Mouse (Mus musculus): ENCODE measurements around the gene Gapvd1. TPM values are rescaled to one million over a fixed set of nuclear protein-coding genes. Genes with fewer than 3 reads are reported as not detected.

Gene Gapvd1
- total RNA-seq, 2 experiments from 2014 or later: 37.7 to 46.4 TPM

DNA sequence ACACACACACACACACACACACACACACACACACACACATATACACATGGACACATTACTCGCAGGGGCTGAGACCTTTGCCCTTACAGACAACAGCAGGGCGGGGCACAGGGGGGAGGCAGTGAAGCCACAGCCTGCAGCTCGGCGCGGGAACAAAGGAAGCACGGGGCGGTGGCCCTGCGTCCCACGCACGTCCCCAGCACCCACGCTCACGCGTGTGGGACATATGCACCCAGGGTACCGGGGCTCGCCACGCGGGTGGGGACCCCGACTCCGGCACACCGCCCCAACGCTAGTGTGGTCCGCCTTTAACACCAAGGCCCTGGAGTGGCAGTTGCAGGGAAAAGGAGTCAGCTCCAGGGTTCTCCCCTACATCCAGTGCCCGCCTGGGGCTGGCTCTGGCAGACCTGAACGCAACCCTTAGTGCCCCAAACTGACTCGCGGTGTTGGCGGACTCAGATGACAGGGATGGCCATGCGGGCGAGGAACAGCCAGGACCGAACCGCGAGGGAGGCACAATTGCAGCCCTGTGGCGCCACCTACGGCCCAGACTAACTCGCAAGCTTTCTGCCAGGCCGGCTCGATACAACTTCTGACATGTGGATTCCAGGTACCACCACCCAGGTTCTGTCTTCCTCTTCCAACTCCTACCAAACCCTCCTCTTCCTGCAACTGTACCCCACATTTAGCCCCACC, 115.9 kb downstream of the Gapvd1 start:
- DNase-seq: peak; percentile 90

DNA sequence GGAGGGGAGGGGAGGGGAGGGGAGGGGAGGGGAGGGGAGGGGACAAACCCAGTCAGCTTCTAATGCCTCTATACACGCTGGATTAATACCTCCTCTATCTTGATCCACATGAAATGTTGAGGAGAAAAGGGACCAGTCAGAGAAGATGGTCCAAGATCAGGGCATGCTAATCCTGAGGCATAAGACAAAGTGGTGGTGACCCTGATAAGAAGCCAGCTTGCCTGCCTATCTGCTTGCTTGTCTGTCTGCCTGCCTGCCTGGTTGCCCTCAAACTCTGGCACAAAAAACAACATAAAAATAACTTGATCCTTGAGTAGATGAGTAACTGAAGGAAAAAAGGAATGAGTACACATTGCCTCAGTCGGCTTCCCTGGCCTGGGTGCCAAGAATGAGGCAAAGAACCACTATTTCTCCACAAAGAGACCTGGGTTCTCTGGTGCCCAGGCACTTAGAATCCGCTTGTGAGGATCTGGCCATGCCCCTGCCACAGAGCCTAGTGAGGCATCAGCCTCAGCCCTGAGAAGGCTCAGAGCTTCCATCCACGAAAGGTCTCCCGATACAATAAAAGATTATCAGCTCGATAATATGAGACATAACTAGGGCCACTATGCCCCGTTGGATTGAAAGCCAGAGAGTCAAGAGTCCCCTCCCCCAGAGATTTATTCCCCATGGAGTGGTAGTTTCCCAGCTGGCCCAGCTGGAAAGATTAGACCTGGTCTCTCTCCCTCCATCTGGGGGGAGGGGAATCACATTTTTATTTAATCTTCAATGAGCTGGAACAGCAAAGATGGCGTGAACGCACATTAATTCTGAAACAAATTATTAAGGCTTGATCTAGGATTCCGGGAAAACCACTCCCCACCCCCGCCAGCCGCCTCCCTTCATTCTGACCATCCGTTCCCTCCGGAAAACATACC, 119.5 kb downstream of the Gapvd1 start:
- no peak for DNase-seq

DNA sequence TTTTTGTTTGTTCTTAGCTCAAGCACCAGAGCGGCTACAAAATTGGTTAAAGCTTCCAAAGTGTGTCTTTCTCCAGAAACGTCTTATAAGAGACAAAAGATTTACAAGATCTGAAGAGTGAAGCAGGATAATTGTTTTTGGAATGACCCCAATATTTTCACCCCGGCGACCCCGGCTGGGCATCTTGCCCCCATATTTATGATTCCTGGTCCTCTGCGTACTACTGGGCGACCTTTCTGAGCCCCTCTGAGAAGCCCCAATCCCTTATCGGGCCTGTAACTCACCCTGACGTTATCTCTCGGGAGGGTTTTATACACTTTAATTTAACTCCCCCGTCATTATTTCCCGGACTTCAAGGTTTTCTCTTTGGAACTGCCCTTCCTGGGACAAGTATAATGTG, 123.0 kb downstream of the Gapvd1 start:
- no peak for DNase-seq

DNA sequence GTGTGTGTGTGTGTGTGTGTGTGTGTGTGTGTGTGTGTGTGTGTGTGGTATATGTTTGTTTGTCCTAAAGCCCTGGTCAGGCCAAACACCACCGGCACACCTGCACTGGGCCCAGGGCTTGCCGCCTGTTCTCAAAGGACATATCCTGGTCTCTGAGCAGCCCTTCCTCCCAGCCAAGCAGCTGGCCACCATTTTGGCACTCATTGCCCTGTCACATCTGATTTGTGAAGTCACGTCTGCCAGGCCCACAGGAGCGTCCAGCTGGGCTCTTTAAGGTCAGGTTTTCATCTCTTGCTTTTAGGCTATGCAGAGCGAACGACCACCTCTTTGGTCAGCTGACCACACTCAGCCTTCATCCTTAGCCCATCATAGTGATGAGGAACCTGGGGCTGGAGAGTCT, 124.6 kb downstream of the Gapvd1 start:
- DNase-seq: no peak

DNA sequence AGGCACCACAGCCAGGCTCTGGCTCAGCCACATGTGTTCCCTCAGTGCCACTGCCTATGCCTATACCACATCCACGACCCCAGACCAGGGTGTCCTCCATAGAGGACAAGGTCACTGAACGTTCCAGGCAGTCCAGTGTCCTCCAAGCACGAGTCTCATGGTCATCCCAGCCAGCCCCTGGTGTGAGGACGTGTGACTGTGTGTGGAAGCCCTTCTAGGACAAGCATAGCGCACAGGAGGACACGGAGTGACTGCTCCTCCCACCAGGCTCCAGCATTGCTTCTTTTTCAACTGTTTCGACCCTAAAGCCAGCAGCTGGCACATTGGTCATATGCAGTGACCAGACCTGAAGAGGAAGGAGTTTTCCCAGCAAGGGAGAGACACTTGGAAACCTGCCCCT, 125.3 kb downstream of the Gapvd1 start:
- no peak for DNase-seq

DNA sequence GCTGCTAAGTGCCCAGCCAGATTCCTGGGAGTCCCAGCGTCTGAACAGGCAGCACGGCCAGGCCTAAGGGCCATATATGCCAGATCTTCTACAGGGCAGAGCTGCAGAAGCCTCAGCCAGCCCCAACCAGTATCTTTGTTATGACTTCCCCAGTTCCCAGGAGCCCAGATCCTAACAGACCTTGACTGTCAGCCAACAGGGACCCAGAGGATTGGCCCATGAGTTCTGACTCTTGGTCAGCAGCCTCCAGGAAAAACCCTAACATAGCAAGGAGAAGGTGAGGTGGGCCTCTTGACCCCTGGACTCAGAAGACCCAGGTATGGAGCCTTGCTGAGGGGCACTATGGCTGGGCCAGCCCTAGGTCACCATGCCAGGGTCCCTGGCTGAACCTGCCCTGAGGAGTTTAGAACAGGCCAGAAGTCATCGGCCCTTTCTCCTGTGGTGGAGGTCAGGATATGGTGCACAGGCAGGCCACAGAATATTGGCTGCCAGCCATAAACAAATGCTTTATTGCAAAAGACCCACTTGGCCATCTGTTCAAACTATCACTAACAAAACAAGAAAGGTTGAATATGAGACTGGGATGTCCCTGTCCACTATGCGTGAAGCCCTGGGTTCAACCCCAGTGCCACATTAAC, 126.0 kb downstream of the Gapvd1 start:
- DNase-seq: no peak

DNA sequence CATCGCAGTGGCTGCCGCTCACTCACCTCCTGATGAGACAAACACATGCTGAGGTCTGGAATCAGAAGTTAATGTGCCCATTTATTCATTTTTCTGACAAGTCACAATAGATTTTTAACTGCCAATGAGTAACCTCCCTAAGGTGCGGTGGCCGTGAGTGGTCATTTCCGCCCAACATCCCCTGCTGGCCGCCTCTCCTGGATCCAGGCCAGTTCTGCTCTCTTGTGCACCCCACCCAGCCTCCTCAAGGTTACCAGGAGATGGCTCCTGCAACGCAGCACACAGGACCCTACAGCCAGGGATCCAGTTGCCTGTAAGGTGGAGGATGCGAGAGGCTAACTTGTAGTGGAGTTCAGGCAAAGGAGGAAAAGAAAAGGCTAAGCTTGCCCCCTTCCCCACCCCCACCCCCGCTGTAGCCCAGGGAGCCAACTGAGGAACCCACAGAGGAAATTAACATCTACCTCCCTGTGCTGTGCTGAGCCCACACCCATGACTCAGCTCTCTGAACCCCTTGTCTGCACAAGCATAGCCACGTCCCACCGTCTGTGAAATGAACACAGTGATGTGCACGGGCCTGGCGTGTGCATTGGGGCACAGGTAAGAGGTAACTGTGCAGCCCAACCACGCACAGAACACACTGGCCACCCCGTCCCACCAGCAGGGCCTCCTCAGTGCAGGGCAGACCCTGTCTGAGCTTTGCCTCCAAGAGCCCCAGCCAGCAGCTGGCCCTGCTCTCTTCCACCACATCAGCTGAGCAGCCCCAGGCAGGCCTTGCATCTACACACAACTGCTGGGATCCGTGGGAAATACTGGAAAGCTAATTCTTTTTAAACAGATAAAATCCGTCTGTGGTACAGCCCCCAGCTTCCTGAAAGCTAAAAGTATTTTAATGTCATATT, 127.5 kb downstream of the Gapvd1 start:
- no peak for DNase-seq

Other genes starting within 250 kb of the Gapvd1 start
- gene Hspa5, start 16.7 kb upstream of the Gapvd1 start, total RNA-seq (2021): 100 to 1,000 TPM; 187 to 207 TPM
- 1 to 10 TPM; 8.8 to 10.0 TPM for gene Rabepk, start 44.7 kb upstream of the Gapvd1 start, total RNA-seq (2021)
- 10 to 100 TPM; 46.6 to 48.1 TPM for gene Fbxw2, start 71.1 kb upstream of the Gapvd1 start, total RNA-seq (2021)
- gene Gm34653, start 77.8 kb upstream of the Gapvd1 start, total RNA-seq (2021): not detected
- under 1 TPM in 1 of 2 experiments, not detected in 1; 0.45 TPM for gene Cutal, start 119.2 kb upstream of the Gapvd1 start, total RNA-seq (2021)
- 10 to 100 TPM; 15.4 to 22.4 TPM for gene Psmd5, start 119.7 kb upstream of the Gapvd1 start, total RNA-seq (2021)
- 1 to 10 TPM; 3.9 to 4.7 TPM for gene Phf19, start 158.8 kb upstream of the Gapvd1 start, total RNA-seq (2021)
- 1 to 10 TPM in 1 of 2 experiments, under 1 TPM in 1; 0.85 to 2.6 TPM for gene Traf1, start 206.5 kb upstream of the Gapvd1 start, total RNA-seq (2021)